ENCODE assay signal across 8 mouse cellular contexts in genomic region chr3:51553497-51553875, GRCm38 (mm10). TPM values are rescaled to one million over a fixed set of nuclear protein-coding genes. Genes with fewer than 3 reads are reported as not detected.
DNase-seq lines count a peak whose midpoint lies in the region; ATAC-seq lines count a peak whose summit lies in the region.

No protein-coding gene starts in this region.

- H3K4me2 ChIP-seq in heart, embryonic 16.5 days (ENCODE audit: low read depth, low read length): peak overlapping the region; percentile 76

- 36% methylated on average over 8 of the region's 8 CpGs for WGBS in heart, embryonic 16.5 days

- peak; percentile 50 for DNase-seq in layer of hippocampus, adult 11-12 months (ENCODE audit: low spot score)
- no peak for DNase-seq in layer of hippocampus, adult 9-10 months (ENCODE audit: low spot score)
- DNase-seq in adrenal gland, postnatal 14 days: peak; percentile 72
- DNase-seq in left cerebral cortex, postnatal 4 days: peak; percentile 73
- peak; percentile 33 for DNase-seq in right cerebral cortex, adult 18-20 months
- DNase-seq in urinary bladder, adult 2 months (ENCODE audit: low spot score): no peak

- peaks cover 42% of the 10 kb centered on the region for H3K4me1 ChIP-seq in heart, embryonic 16.5 days (ENCODE audit: control insufficient read depth, insufficient read depth, low read length)

- no peaks in the 10 kb centered on the region for H3K9me3 ChIP-seq in heart, embryonic 16.5 days (replicated peaks; ENCODE audit: control insufficient read depth, low read length)

- H3K27ac ChIP-seq in heart, embryonic 16.5 days (ENCODE audit: low read length): peak overlapping the region; percentile 79

- H3K4me3 ChIP-seq in heart, embryonic 16.5 days (ENCODE audit: low read length): peak overlapping the region; percentile 19; the same call in 1 of the 2 replicates

- peak overlapping the region; percentile 44 for H3K9ac ChIP-seq in heart, embryonic 16.5 days (ENCODE audit: low read length)

- H3K36me3 ChIP-seq in heart, embryonic 16.5 days (ENCODE audit: control insufficient read depth, insufficient read depth): peaks cover 11% of the 10 kb centered on the region

- intact Hi-C loops in left cerebral cortex, postnatal 4 days (cut with DNase I): no loop called here

- no peaks in the 10 kb centered on the region for H3K27me3 ChIP-seq in heart, embryonic 16.5 days (ENCODE audit: control insufficient read depth, insufficient read depth, low read length)

- ATAC-seq in erythroblast, adult 5-6 weeks (replicated peaks; ENCODE audit: low FRiP score, poor library complexity, severe bottlenecking): 0 out of 2 replicates have a peak, but pooled peaks have one; percentile 50
- ATAC-seq in heart, embryonic 16.5 days (replicated peaks; ENCODE audit: extremely low read depth, insufficient read depth, low FRiP score): peak; percentile 64; the same call in 1 of the 2 replicates

RNA-seq across cellular contexts. Expression of gene Setd7, which starts 7.2 kb away (rescaled TPM):
- total RNA-seq in adrenal gland, postnatal 14 days (2021): 33.5 and 47.5 TPM in 2 replicates
- total RNA-seq in erythroblast, adult 5-6 weeks (2015; ENCODE audit: low replicate concordance): 7.5 and 9.8 TPM in 2 replicates
- 4.3 and 7.7 TPM in 2 replicates for total RNA-seq in erythroblast, adult 5-6 weeks (2017; ENCODE audit: low replicate concordance)
- 4.5 and 5.0 TPM in 2 replicates for polyA plus RNA-seq in heart, embryonic 16.5 days (2015; fragmentation: Nextera tagmentation; extraction: Ambion mirVana)
- 10 to 100 TPM; 38.2 to 41.1 TPM for total RNA-seq in left cerebral cortex, postnatal 4 days (2021)
- polyA plus RNA-seq in urinary bladder, adult 2 months (2012; rRNA removed): 41.5 and 63.2 TPM in 2 replicates

Comparison
In these comparisons a context has a peak if more than half of its experiments do, and no peak if none do; other contexts are left out.
1. DNase-seq: peak in layer of hippocampus, adult 11-12 months (single experiment), adrenal gland, postnatal 14 days (single experiment), left cerebral cortex, postnatal 4 days (single experiment) and right cerebral cortex, adult 18-20 months (single experiment); none in layer of hippocampus, adult 9-10 months (single experiment) and urinary bladder, adult 2 months (single experiment).